Comparison of ENCODE assay signal across 8 mouse cellular contexts in genomic region chr1:134067143-134067619, GRCm38 (mm10). TPM values are rescaled to one million over a fixed set of nuclear protein-coding genes. Genes with fewer than 3 reads are reported as not detected.
DNase-seq lines count a peak whose midpoint lies in the region; ATAC-seq and TF ChIP-seq lines count a peak whose summit lies in the region.

No protein-coding gene starts in this region.

- H3K9me3 ChIP-seq in forebrain, embryonic 15.5 days: no peaks in the 10 kb centered on the region
- no peaks in the 10 kb centered on the region for H3K9me3 ChIP-seq in lung, postnatal 0 days (ENCODE audit: low read length)
- no peaks in the 10 kb centered on the region for H3K9me3 ChIP-seq in stomach, embryonic 14.5 days (ENCODE audit: control insufficient read depth, low read depth, low read length)

- WGBS in forebrain, embryonic 15.5 days: 10% methylated on average over 8 of the region's 8 CpGs
- 10% methylated on average over 8 of the region's 8 CpGs for WGBS in lung, postnatal 0 days
- WGBS in stomach, embryonic 14.5 days: 3% methylated on average over 8 of the region's 8 CpGs

- peaks cover 65% of the 10 kb centered on the region for H3K4me1 ChIP-seq in forebrain, embryonic 15.5 days
- peaks cover 61% of the 10 kb centered on the region for H3K4me1 ChIP-seq in lung, postnatal 0 days (ENCODE audit: insufficient read depth, low read depth, low read length)
- H3K4me1 ChIP-seq in stomach, embryonic 14.5 days (ENCODE audit: control insufficient read depth, insufficient read depth, low read length): peaks cover 80% of the 10 kb centered on the region

- H3K36me3 ChIP-seq in forebrain, embryonic 15.5 days: no peaks in the 10 kb centered on the region
- H3K36me3 ChIP-seq in lung, postnatal 0 days (ENCODE audit: insufficient read depth, low read length): no peaks in the 10 kb centered on the region
- H3K36me3 ChIP-seq in stomach, embryonic 14.5 days (ENCODE audit: control insufficient read depth, insufficient read depth, low read length): no peaks in the 10 kb centered on the region

- H3K4me3 ChIP-seq in forebrain, embryonic 15.5 days: no peak overlapping the region
- no peak overlapping the region for H3K4me3 ChIP-seq in lung, postnatal 0 days (ENCODE audit: low read depth, low read length)
- H3K4me3 ChIP-seq in stomach, embryonic 14.5 days (ENCODE audit: low read depth, low read length): no peak overlapping the region

- peak; percentile 86 for DNase-seq in retina, postnatal 1 day
- DNase-seq in retina, embryonic 14.5 days (ENCODE audit: low spot score): no peak
- peak; percentile 47 to 71 for DNase-seq in kidney, adult 8-10 months
- DNase-seq in lung, postnatal 0 days (ENCODE audit: low spot score): peak; percentile 96
- DNase-seq in cerebellum, adult 11 months: no peak
- DNase-seq in layer of hippocampus, adult 11-12 months (ENCODE audit: low spot score): no peak

- H3K27me3 ChIP-seq in forebrain, embryonic 15.5 days: no peaks in the 10 kb centered on the region
- H3K27me3 ChIP-seq in lung, postnatal 0 days (replicated peaks; ENCODE audit: insufficient read depth, low read length): no peaks in the 10 kb centered on the region
- no peaks in the 10 kb centered on the region for H3K27me3 ChIP-seq in stomach, embryonic 14.5 days (ENCODE audit: control insufficient read depth, insufficient read depth, low read length)

- H3K9ac ChIP-seq in forebrain, embryonic 15.5 days (replicated peaks): no peak overlapping the region
- no peak overlapping the region for H3K9ac ChIP-seq in lung, postnatal 0 days (replicated peaks; ENCODE audit: low read depth)
- H3K9ac ChIP-seq in stomach, embryonic 14.5 days (replicated peaks; ENCODE audit: low read depth, low read length): no peak overlapping the region

- H3K4me2 ChIP-seq in forebrain, embryonic 15.5 days (replicated peaks): no peak overlapping the region
- no peak overlapping the region for H3K4me2 ChIP-seq in lung, postnatal 0 days (replicated peaks; ENCODE audit: low read depth, low read length)
- 0 out of 2 replicates have a peak overlapping the region, but pooled peaks have one; percentile 3 for H3K4me2 ChIP-seq in stomach, embryonic 14.5 days (replicated peaks; ENCODE audit: low read depth, low read length)

- ATAC-seq in forebrain, embryonic 15.5 days (replicated peaks): no peak
- ATAC-seq in lung, postnatal 0 days: peak; percentile 69
- ATAC-seq in stomach, embryonic 14.5 days (ENCODE audit: insufficient number of reproducible peaks, insufficient read depth, low FRiP score, low read depth): peak; percentile 85

- no peak for TF ChIP-seq CTCF in lung, postnatal 0 days (IDR thresholded peaks at IDR 0.05)

- H3K27ac ChIP-seq in forebrain, embryonic 15.5 days (replicated peaks): peak overlapping the region; percentile 16; the same call in 1 of the 2 replicates
- peak overlapping the region; percentile 86 for H3K27ac ChIP-seq in lung, postnatal 0 days (ENCODE audit: low read length)
- H3K27ac ChIP-seq in stomach, embryonic 14.5 days (ENCODE audit: low read length): peak overlapping the region; percentile 89

- peak; percentile 87 for TF ChIP-seq EP300 in lung, postnatal 0 days (IDR thresholded peaks at IDR 0.05)

RNA-seq across cellular contexts. Expression of gene Btg2, which starts 11.7 kb away (rescaled TPM):
- polyA plus RNA-seq in forebrain, embryonic 15.5 days (2015; fragmentation: Nextera tagmentation; extraction: Ambion mirVana): 69.4 and 76.8 TPM in 2 replicates
- 177 and 184 TPM in 2 replicates for polyA plus RNA-seq in lung, postnatal 0 days (2015; fragmentation: Nextera tagmentation; extraction: Ambion mirVana)
- 55.5 and 61.4 TPM in 2 replicates for polyA plus RNA-seq in stomach, embryonic 14.5 days (2014; fragmentation: Nextera tagmentation; extraction: Ambion mirVana)

RNA-seq across cellular contexts. Expression of gene Fmod, which starts 30.1 kb away (rescaled TPM):
- polyA plus RNA-seq in forebrain, embryonic 15.5 days (2015; fragmentation: Nextera tagmentation; extraction: Ambion mirVana): 4.2 and 6.4 TPM in 2 replicates
- polyA plus RNA-seq in lung, postnatal 0 days (2015; fragmentation: Nextera tagmentation; extraction: Ambion mirVana): 9.7 and 10.0 TPM in 2 replicates
- polyA plus RNA-seq in stomach, embryonic 14.5 days (2014; fragmentation: Nextera tagmentation; extraction: Ambion mirVana): 7.2 and 7.6 TPM in 2 replicates

RNA-seq across cellular contexts. Expression of gene Chit1, which starts 43.9 kb away (rescaled TPM):
- polyA plus RNA-seq in forebrain, embryonic 15.5 days (2015; fragmentation: Nextera tagmentation; extraction: Ambion mirVana): 0.17 and 0.24 TPM in 2 replicates
- 0.29 TPM in 1 of 2 replicates, not detected in the other for polyA plus RNA-seq in lung, postnatal 0 days (2015; fragmentation: Nextera tagmentation; extraction: Ambion mirVana)
- polyA plus RNA-seq in stomach, embryonic 14.5 days (2014; fragmentation: Nextera tagmentation; extraction: Ambion mirVana): not detected in 2 replicates

Comparison
In these comparisons a context has a peak if more than half of its experiments do, and no peak if none do; other contexts are left out.
1. DNase-seq: peak in retina, postnatal 1 day (single experiment), kidney, adult 8-10 months (2 of 2) and lung, postnatal 0 days (single experiment); none in retina, embryonic 14.5 days (single experiment), cerebellum, adult 11 months (single experiment) and layer of hippocampus, adult 11-12 months (single experiment).
2. H3K27ac ChIP-seq: peak in every context shown above with its lines; median percentile 89 in stomach, embryonic 14.5 days; 86 in lung, postnatal 0 days; 16 in forebrain, embryonic 15.5 days.